Mouse (Mus musculus) brown adipose tissue, adult 24 weeks (tissue): ENCODE results near the gene Slc12a8. TPM values are rescaled to one million over a fixed set of nuclear protein-coding genes. Genes with fewer than 3 reads are reported as not detected.

ENCODE experiments used
- H3K27ac ChIP-seq: fragments of 200-500 bp; replicated peaks from 2 replicates; pipeline ENCODE4 v1.5.1; 2012; ENCODE audit warnings: low read depth, mild to moderate bottlenecking, low read length
- H3K4me1 ChIP-seq: fragments of 200-500 bp; 2 replicates; pipeline ENCODE4 v1.6.1; 2012; ENCODE audit warnings: low read length, mixed read lengths; ENCODE audit not compliant: control insufficient read depth, insufficient read depth, insufficient read length
- H3K4me3 ChIP-seq: fragments of 200-500 bp; 2 replicates; pipeline ENCODE4 v1.5.1; 2012; ENCODE audit warnings: low read depth, mild to moderate bottlenecking, low read length, moderate library complexity; ENCODE audit not compliant: insufficient read depth
- polyA plus RNA-seq: library from polyadenylated mRNA; stranded (reverse); fragments of >200 nt; gene quantifications from 2 replicates; pipeline ENCODE4 v1.2.4, GENCODE M21; 2012; ENCODE audit not compliant: missing spikeins, insufficient read depth, insufficient read length

The Slc12a8 gene
- polyA plus RNA-seq, 1 experiment = not detected

GRCm38 (mm10) chr16:33696811-33697575 lies 179.9 kb downstream of the Slc12a8 start:
- Histone ChIP-seq H3K4me1 (peaks cover 70% of the 10 kb centered on the region), H3K4me3 (0 out of 2 replicates have a peak overlapping the region, but pooled peaks have one; percentile 10), H3K27ac (peak overlapping the region; percentile 94)

- peak overlapping the region; percentile 94 for H3K27ac ChIP-seq
- H3K4me3 ChIP-seq = peak overlapping the region; percentile 4; the same call in 1 of the 2 replicates
- peaks cover 64% of the 10 kb centered on the region for H3K4me1 ChIP-seq
Measured at GRCm38 (mm10) chr16:33697576-33698276, 180.6 kb downstream of the Slc12a8 start.

- H3K4me3 ChIP-seq = 0 out of 2 replicates have a peak overlapping the region, but pooled peaks have one; percentile 6
- H3K27ac ChIP-seq = peak overlapping the region; percentile 94
- peaks cover 58% of the 10 kb centered on the region for H3K4me1 ChIP-seq
Measured at GRCm38 (mm10) chr16:33698277-33698790, 181.2 kb downstream of the Slc12a8 start.

GRCm38 (mm10) chr16:33700584-33700983 lies 183.5 kb downstream of the Slc12a8 start:
- Histone ChIP-seq H3K27ac (no peak overlapping the region; the same call in 1 of the 2 replicates), H3K4me1 (peaks cover 62% of the 10 kb centered on the region), H3K4me3 (no peak overlapping the region)

- no peak overlapping the region for H3K27ac ChIP-seq
- peaks cover 51% of the 10 kb centered on the region for H3K4me1 ChIP-seq
- H3K4me3 ChIP-seq = no peak overlapping the region
Measured at GRCm38 (mm10) chr16:33701872-33702271, 184.7 kb downstream of the Slc12a8 start.

- peaks cover 49% of the 10 kb centered on the region for H3K4me1 ChIP-seq
- peak overlapping the region; percentile 67 for H3K27ac ChIP-seq
- no peak overlapping the region for H3K4me3 ChIP-seq
Measured at GRCm38 (mm10) chr16:33704289-33704688, 187.2 kb downstream of the Slc12a8 start.

GRCm38 (mm10) chr16:33705258-33705657 lies 188.1 kb downstream of the Slc12a8 start:
- H3K4me3 ChIP-seq = no peak overlapping the region
- peak overlapping the region; percentile 67 for H3K27ac ChIP-seq
- H3K4me1 ChIP-seq = peaks cover 44% of the 10 kb centered on the region

GRCm38 (mm10) chr16:33706111-33706890 lies 189.2 kb downstream of the Slc12a8 start:
- peaks cover 36% of the 10 kb centered on the region for H3K4me1 ChIP-seq
- no peak overlapping the region for H3K4me3 ChIP-seq
- H3K27ac ChIP-seq = no peak overlapping the region

GRCm38 (mm10) chr16:33708031-33708430 lies 190.9 kb downstream of the Slc12a8 start:
- peaks cover 29% of the 10 kb centered on the region for H3K4me1 ChIP-seq
- no peak overlapping the region for H3K4me3 ChIP-seq

GRCm38 (mm10) chr16:33708585-33709397 lies 191.7 kb downstream of the Slc12a8 start:
- Histone ChIP-seq H3K4me3 (no peak overlapping the region), H3K4me1 (peaks cover 35% of the 10 kb centered on the region), H3K27ac (no peak overlapping the region; the same call in 1 of the 2 replicates)

More at GRCm38 (mm10) chr16:33708031-33708430, 190.9 kb downstream of the Slc12a8 start:
- H3K27ac ChIP-seq = peak overlapping the region; percentile 58; the same call in 1 of the 2 replicates

Other genes starting within 250 kb of the Slc12a8 start
- gene Zfp148, start 136.5 kb upstream of the Slc12a8 start, polyA plus RNA-seq = 15.4 and 17.3 TPM in 2 replicates
- gene Heg1, start 167.0 kb downstream of the Slc12a8 start, polyA plus RNA-seq = 23.0 and 34.7 TPM in 2 replicates